Mouse (Mus musculus): ENCODE measurements around the gene Cog1. TPM values are rescaled to one million over a fixed set of nuclear protein-coding genes. Genes with fewer than 3 reads are reported as not detected.

Gene Cog1
- total RNA-seq, 1 experiment from 2014 or later: 31.9 TPM

DNA sequence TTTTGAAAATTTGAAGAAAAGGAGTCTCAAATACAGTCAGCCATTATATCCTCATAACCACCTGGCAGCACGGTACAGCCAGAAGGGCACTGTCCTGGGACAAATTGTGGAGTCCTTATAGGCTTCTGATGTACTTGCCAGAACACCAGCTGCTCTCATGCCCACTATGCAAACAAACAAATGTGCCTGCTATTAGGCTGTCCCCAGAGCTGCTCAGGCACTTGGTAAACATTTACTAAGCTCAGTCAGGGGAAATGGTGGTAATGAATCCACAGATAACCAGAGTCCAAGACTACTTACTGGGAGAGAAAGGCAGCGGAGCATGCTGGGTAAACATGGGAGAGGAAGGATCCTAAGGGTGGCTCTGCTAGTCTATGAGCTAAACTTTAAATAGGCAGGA is 18.2 kb downstream of the Cog1 start:
- DNase-seq: no peak

DNA sequence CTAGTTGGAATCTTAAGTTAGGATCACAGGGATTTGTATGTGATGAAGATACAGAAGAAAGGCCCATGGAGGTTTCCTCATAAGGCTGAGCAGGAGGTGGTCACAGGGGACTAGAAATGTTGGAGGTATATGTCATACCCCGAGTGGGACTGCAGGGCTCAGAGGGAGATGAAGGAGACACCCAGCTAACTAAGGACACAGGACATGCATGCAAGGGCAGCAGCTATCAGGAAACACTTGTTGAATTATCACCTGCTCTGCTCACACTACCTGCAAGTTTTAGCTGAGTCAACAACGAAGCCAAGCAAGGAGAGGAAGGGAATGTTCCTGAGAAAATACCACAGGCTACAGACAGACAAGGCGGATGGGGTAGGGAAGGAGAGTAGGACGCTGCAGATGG is 18.7 kb downstream of the Cog1 start:
- DNase-seq: no peak

DNA sequence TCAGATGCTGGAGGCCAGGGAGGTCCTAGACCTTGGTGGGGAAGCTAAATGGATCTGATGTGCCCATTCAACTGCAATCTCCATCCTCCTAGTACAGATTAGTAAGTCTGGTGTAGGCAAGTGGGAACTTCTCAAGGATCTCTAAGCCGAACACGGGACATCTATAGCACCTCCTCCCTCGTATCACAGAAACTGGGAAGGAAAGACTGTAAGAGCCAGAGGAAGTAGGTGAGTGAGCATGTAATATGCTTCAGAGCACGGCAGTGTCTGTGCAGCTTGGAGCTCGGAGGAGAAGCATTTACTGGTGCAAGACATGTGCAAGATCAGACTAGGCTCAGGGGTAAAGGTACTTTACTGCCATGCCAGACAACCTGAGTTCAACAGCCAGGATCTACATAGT is 19.9 kb downstream of the Cog1 start:
- DNase-seq: no peak

DNA sequence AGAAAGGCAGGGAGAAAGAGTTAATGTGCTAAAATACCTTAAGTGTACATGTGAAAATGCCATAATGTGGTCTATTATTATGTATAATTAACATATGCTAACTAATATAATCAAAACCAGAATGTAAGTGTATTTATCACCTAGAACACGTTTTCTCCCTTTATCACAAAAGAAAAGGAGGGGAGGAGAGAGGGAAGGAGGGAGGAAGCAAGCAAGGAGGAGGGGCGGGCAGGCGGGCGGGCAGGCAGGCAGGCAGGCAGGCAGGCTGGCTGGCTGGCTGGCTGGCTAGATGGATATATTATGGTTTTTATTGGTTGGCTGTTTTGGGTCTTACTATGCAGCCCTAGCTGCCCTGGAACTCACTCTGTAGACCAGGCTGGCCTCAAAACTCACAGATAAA is 20.7 kb downstream of the Cog1 start:
- DNase-seq: no peak

DNA sequence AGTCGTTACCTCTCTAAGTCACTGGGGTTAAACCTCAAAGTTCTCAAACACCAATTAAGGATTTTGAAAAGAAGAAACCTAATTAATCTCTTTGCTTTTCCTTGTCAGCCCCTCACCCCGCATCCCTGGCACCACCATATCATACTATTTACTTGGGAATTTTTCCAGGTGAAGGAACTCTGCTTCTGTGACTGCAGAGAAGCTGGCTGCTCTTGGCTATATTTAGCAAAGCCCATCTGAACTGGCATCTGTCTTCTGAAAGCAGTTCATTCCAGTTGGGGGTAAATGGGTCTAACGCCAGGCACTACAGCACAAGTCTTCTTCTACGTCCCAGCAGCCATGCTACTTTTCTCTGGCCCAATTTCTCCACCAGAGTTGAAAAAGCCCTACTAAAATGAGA is 24.6 kb downstream of the Cog1 start:
- DNase-seq: no peak

DNA sequence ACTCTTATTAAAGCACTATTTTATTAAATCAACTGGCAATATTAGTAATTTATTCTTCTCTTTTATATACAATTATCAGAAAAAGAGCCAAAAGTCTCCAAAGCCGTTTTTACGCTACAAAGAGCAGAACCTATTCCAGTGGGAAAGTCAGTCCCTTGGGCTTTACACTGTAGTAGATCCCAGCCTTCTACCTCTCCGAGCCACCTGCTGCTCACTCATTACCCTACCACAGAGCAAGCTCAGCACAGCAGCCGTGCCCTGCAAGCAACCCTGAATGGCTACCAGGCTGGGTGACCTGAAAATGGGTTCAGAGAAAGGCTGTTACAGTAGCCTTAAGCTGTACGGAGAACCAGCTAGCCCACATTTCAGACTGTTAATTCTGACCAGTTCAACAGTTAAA is 25.6 kb downstream of the Cog1 start:
- DNase-seq: no peak

DNA sequence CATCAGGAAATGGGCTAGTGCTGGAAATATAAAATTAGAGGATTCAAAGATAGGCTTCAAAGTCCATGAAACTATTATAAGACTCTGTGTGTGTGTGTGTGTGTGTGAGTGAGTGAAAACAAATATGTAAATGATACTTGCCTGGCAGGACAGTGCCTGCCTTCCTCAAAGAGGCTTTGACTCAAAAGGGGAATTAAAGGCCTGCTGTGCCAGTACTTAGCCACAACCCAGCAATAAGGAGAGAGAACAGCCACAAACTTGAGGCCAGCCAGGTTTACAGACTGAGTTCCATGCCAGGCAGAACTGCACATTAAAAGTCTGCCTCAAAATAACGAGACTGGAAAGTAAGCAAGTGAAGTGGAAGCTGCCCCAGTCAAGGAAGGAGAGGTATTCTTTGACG is 27.9 kb downstream of the Cog1 start:
- no peak for DNase-seq

DNA sequence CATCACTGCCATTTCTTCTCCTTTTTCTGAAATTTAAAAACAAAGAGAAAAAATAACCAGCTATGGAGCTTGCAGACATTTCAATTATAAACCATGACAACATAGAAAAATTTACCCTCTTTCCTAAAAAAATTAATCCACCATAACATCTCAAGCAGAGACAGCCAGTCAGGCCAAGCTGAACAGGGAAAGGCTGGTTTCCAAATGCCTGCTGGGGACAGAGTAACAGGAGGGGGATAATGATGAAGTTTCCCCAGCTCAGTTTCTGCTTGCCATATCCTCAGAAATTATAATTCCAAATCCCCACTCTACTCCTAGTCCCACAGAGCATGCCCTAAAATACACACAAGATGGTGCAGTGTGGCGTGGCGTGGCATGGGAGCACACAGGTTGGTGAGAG is 28.4 kb downstream of the Cog1 start:
- no peak for DNase-seq

DNA sequence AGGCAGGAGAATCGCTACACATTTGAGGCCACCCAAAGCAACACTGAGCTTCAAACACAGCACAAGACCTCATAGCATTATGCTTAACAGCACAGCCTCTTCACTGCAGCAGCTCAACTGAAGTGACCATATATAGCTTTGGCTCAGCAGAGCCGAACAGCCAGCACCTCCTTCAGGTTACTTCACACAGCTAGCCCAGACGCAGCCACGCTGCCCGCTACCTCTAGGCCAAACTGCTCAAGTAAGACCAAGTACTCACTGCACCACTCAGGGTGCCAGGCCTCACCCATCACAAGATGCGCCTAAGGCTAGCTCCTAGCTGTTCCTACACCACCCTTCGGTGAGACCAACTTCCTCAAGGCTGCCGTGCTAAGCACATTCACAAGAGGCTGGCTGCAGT is 29.4 kb downstream of the Cog1 start:
- no peak for DNase-seq

DNA sequence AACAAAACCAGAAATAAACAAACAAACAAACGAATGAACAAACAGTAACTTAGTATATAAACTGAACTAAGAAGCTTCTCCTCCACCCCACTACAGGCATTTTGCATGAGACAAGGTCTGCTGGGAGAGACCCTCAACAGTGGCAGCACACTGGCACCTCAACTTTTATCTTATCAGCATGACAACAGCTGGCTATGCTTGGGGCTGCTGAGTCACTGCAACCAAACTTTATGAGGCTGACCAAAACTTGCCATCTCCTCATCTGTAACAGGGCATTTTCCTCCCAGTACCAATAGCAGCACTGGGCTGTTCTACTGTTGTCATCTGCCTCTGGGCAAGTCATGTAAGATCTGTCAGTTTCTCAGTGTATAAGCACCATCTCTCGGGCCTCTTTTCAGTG is 32.0 kb downstream of the Cog1 start:
- no peak for DNase-seq

DNA sequence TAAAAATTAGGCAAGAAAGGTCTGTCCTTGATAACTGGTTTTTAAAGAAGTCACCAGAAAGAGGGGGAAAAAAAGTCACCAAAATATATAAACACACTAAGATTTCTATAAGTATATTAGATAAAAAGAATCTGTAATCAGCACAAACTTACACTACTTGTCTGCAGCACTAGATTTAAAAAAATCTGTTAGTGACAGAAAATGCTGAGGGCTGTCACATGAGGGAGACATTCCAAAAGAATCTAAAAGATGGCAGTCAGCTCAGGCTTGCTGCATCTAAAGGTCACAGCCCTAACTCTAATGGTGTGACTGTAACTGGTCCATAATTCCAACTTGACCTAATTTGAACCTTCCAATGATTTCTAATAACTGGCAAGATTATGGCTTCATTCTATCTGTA is 33.0 kb downstream of the Cog1 start:
- no peak for DNase-seq

DNA sequence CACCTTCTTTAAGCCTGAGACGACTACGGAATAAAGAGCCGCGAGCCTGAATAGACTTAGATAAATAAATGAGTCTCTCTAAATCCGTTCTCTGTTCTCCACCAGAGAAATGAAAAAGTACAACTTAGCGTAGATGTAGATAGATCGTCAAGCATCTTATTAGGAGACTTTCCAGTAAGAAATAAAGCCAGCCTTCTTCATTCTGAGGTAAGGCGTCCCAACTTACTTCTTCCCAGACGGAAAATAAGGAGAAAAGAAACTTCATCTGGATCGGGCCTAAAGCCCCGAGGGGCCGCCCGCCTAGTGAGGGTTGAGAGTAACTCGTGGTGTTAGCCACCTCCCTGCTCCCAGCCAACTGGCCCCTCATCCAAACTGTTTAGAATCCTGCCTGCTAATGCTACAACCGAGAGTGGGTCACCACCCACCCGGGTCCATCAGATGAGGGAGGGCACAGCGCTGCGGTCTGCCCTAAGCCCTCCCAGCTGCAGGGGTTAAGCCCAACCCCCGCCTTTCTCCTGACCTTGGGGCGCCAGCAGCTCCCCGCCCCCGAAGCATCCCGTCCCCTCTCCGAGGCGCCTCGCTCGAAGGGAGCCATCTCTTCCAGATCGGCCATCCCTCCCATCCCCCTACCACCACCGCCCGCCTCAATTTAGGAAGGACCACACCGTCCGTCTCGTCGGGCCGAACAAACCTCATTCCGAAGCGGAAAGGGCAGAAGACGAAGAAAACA is 34.1 kb downstream of the Cog1 start:
- DNase-seq: peak; percentile 88

DNA sequence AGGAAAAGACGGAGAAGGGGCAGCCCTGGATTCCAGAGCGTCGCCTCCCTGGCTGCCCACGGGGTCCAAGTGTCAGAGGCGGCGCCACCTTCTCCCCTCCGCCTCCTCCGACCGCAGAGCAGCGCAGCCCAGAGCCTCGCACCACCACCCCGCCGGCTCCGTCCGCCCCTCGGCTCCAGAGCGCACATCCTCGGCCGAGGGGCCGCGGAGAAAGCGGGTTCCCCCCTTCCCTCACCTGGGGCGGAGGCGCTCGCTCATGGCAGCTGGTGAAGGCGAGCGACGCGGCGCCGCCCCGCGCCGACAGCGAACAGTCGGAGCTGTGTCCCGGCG is 34.6 kb downstream of the Cog1 start:
- no peak for DNase-seq

DNA sequence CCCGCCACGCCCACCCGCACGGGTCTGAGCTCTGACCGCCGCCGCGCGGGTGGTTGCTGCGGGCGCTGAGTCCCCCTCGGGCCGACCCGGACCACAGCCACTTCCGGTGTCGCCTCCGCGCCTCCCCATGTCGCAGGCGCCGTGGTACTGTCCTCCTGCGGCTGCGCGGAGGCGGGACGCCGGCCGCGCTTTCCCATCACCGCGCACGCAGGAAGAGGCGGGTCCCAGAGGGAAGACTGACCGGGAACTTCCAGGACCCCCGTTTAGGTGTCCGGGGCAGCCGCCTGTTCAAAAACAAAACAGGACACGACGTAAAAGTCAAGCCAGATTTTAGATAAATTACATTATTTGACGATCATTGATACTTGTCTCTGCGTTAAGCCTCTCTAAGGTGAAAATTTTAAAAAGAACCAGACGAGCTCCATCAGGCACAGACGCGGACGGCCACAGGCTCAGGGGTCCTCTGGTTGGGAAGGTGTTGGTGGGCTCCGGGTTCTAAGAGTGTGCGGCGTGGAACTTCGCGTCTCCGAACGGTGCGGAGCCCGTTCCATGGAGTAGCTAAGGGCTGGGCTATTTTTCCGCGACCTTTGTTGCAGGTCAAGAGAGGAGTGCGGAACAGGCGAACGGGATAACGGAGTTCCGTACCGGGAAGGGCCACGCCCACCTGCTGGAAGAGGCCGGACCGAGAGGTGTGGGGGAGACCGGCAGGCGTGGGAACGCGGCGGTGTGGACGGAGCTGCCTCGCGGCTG is 35.2 kb downstream of the Cog1 start, which contains the start of the genes Fam104a and D11Wsu47e:
Gene Fam104a (minus strand): TSS at position 199 of the 750 bp plus-strand sequence.
Gene D11Wsu47e (plus strand): TSS at position 456 of the 750 bp plus-strand sequence.
- DNase-seq: peak; percentile 97

DNA sequence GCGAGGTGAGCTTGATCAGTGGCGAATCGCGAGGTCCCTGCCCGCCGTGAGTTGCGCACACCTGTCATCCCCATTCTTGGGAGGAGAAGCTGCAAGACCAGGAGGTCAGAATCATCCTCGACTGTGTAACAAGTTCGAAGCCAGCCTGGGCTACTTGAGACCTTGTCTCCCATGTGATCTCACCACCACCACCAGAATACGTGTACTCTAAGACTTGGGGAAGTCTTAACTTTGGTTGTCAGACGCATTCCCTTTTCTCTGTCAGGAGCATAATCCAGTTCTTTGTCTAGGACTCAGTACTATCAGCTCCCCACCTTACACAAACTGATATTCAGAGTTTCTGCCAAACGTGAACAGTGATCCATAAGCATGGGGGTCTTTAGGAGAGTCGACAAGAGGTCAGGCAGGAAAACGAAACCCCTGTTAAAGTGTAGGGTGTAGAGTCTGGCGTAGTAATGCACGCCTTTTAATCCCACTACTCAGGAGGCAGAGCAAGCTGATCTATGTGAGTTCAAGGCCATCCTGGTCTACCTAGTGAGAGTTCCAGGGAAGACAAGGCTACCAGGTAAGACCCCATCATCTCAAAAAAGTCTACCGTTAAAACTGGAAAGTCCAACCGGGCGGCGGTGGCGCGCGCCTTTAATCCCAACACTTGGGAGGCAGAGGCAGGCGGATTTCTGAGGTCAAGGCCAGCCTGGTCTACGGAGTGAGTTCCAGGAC is 35.9 kb downstream of the Cog1 start:
- no peak for DNase-seq

DNA sequence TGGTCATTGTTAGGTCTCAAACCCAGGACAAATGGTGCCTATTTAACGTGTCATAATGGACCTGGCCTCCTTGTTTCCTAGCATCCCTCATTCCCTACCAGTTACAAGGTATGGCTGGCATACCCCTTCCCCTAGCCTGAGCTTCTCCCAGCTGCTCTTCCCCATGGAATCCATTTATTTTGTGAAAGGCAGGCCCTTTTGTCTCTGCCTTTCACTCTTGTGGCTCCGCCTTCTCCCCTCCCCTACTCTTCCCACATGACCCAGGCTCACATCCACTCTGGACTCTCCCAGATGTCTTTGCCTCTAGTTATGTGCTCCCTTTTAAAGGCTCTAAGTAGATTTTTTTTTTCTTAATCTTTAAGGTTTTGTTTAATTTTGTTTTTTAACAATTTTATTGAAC is 38.1 kb downstream of the Cog1 start:
- no peak for DNase-seq

DNA sequence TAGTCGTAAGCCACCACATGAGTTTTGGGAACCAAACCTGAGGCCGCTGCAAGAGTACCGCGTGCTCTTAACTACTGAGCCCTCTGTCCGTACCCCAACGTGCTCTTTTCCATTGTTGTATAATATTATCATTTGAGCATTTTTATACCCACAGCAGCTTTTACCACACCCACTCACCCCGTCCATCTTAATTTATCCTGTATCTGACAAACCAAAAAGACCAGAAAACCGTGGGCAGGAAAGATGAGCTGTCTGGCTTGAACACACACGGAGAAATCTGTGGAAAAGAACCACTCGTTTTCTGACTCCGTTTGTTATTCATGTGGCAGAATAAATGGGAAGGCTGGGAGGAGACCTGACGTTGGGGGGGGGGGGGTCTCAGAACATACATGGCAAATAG is 41.5 kb downstream of the Cog1 start:
- no peak for DNase-seq

DNA sequence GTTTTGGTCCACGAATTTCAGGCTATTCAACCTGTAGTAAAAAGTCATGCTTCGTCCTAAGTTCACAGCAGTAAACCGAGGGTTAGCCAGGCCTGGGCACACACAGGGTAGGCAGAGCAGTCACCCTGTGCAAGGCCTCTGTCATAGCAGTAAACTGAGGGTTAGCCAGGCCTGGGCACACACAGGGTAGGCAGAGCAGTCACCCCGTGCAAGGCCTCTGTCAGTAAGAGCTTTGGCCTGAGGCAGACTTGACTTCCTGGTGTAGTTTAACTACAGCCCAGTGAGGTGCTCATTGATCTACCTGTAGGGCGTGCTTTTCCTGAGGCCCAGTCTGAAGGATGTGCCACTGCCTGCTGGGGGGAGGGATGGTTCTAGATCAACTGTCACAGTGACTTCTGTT is 42.3 kb downstream of the Cog1 start:
- no peak for DNase-seq

DNA sequence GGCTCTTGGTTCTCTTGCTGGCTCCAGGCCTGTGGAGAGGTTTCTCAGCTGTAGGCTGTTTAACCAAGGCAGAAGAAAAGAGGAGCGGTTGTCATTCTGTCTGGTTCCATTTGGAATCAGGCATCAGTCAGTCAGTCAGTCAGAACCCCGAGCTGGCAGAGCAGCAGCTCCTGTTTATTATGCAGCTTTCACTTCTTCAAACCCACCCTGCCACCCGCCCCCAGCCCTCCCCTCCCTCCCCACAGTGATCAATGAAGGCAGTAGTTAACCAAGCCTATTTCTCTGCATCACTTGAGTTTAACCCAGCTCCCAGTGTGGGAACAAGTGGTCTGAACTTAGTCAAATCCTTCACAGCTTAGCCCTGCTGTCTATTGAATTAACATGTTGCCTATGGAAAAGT is 42.9 kb downstream of the Cog1 start:
- DNase-seq: no peak

DNA sequence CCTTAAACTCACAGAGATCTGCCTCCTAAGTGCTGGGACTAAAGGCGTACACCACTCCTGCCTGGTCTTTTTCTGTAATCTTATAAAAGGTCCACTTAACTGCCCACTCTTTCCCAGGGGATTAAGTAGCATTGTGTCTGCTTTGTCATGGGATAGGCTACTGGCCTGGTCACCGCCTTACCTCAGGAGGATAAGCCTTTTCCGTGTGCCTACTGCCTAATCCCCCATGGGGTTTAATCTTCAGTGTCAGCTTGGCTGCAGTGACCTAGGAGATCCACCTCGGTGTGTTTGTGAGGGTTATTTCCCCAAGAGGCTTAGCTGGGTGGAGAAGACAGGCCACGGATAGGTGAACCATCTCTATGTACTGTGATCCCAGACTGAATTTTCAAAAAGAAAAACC is 48.6 kb downstream of the Cog1 start:
- no peak for DNase-seq

DNA sequence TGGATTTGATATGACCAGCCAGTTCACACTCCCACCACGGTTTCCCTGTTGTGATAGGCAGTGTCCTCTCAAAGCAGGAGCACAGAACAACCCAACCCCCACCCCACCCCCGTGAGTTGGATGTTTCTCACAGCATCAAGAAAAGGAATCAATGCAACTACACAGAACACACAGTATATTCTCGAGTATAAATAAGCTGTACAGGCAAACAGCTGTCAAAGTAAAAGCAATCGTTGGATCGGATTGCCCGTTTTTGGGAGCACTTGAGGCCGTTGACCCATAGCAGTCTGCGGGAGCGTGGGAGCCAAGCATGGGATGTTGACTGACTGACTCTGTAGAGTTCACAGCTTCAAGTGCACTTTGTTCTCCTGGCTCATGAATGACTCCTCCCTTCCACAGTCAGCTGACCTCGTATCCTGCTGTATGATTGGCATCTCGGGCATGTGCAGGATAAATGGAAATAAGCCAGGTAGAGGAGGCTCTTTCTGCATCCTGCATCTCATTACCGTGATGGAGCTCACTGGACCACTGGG is 49.1 kb downstream of the Cog1 start:
- DNase-seq: no peak

DNA sequence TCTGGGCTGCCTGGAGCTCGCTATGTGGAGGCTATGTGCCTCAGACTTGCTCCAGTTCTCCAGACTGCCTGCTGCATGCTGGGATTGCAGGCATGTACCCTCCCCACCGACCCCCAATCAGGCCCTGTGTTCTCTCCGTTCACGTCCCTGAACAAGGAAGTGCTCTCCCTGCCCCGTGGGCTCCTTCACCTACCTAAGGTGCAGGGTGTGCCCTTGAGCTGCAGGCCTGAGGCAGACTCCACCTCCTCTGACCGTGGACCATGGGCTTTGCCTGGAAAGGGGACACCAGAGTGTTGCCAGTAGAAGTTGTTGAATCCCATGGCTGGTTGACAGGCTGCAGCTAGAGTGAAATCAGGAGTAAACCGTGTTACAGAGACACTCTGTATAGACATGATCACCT is 50.7 kb downstream of the Cog1 start:
- no peak for DNase-seq

DNA sequence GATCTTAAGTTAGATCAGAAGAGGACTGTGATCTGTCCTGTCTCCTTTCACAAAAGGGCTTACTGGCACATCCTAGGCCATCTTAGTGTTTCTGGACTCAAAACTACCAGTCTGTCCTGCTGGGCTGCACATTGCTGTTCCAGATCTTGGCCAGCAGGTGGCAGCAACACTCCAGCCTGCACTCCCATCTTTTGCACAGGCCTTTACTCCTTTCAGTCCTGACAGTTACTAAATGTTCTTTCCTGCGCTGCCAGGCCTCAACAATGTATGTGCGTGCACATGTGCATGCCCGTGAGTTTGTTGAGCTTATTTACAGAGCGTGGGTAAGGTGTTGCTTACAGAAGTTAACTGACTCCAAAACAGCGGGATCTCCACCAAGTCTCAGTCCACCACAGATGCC is 54.8 kb downstream of the Cog1 start:
- peak; percentile 88 for DNase-seq

Data from adrenal gland, postnatal 14 days (tissue).